Mouse (Mus musculus) skeletal muscle tissue, adult 2 months (tissue): ENCODE measurements around the gene Golgb1.
"Not testable (repeated sequence)": the region's sequence is repeated elsewhere in the genome, so short reads cannot be mapped to it uniquely, and the experiment has no call there.

ENCODE experiments used
- DNase-seq: peaks from one replicate; pipeline ENCODE4 v3.0.0-alpha.2; 2012; ENCODE audit warnings: low read depth, low spot score

The Golgb1 gene

DNA sequence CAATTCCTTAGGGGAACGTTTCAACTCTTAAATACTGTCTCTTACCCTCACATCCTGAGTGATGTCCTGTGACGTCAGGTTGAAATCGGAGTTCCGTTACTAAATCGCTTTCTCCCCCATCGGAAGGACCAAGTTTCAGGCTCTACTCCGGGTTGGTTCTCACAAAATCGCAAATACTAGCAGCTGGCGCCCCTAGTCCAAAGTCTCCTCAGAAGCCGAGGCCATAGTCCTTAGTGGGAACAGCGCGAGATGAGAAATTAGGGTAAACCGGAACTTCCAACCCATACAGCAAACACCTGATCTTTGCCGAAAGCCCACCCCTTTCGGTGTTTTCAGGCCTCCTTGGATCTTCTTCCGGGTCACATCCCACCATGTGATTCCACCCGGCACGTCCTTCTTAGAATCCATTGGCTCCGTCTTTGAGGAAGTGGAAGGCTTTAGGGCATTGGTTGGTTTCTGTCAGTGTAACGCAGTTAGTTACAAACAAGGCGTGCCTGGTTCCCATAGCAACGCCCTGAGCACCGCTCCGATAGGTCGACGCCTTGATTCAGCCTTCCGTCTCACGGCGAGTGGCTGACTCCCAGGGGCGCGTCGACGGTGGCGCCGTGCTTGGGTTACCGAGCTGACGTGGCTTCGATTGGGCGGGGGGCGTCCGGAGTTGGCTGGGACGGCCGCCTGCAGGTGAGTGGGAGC is at the start of gene Golgb1, which contains the start of gene Eaf2:
TSS of gene Golgb1 (plus strand) at position 558 of the 693 bp plus-strand sequence.
TSS of gene Eaf2 (minus strand) at position 421 of the 693 bp plus-strand sequence.
- DNase-seq = peak; percentile 100

GRCm38 (mm10) chr16:36827611-36828053 is 47.3 kb upstream of the Golgb1 start:
- DNase-seq = no peak

DNA sequence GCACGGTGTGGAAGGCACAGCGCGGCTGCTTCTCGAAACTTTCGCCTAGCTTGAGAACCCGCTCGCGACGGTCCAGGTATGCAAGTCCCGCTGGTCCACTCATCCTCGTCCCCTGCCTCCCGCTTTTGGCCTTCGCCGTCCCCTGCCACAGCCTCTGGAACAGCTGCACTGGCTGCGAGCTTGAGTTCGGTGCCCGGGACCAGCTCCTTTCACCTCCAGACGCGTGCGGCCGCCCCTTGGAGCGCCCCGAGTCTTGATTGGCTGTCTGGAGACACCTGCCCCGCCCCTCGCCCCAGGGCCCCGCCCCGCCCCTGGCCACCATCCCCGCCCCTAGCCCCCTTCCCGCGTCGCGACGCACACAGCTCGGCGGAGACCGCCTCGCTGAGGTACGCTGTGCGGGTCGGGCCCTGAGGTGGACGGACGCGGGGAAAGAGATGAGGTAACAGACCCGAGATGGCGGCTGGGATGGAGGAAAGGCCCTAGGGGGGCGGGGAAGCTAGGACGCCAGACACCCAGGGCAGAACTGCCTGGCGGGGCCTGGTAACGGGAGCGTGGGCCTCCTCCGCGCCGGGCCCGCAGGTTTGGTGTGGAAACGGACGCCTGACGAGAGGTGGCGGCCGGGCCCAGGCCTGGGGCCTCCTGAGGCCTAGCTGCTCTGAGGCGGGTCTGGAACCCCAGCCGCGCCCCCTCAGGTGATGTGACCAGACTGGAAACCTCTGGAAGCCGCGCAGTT is 46.7 kb upstream of the Golgb1 start, which contains the start of gene Iqcb1:
TSS of gene Iqcb1 (plus strand) at position 332 of the 733 bp plus-strand sequence.
- peak; percentile 50 for DNase-seq

- no peak for DNase-seq
Measured at GRCm38 (mm10) chr16:36828820-36829219, 46.1 kb upstream of the Golgb1 start.

- not testable (repeated sequence) for DNase-seq
Measured at GRCm38 (mm10) chr16:36846894-36847293, 28.0 kb upstream of the Golgb1 start.

GRCm38 (mm10) chr16:36851202-36851601 is 23.7 kb upstream of the Golgb1 start:
- DNase-seq = no peak

GRCm38 (mm10) chr16:36863585-36863984 is 11.4 kb upstream of the Golgb1 start:
- DNase-seq = no peak

GRCm38 (mm10) chr16:36869442-36869841 is 5.5 kb upstream of the Golgb1 start:
- DNase-seq = no peak

- peak; percentile 35 for DNase-seq
Measured at GRCm38 (mm10) chr16:36875276-36875851, 424 bp downstream of the Golgb1 start.

DNA sequence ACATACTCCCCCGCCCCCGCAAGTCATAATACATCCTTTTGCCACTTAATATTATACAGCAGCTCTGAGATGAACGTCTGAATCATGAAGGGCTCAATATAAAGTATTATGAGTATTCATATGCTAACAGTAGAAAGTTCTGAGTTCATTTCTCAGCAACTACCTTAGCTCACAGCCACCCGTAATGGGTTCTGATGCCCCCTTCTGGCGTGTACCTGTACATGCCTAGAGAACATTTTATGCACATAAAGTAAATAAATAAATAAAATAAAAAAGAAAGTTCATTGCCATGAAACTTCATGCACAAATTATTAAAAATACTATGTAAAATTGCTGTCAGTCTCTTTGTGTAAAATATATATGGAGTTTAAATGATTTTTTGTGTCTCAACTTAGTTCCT is 2.4 kb downstream of the Golgb1 start:
- DNase-seq = no peak

DNA sequence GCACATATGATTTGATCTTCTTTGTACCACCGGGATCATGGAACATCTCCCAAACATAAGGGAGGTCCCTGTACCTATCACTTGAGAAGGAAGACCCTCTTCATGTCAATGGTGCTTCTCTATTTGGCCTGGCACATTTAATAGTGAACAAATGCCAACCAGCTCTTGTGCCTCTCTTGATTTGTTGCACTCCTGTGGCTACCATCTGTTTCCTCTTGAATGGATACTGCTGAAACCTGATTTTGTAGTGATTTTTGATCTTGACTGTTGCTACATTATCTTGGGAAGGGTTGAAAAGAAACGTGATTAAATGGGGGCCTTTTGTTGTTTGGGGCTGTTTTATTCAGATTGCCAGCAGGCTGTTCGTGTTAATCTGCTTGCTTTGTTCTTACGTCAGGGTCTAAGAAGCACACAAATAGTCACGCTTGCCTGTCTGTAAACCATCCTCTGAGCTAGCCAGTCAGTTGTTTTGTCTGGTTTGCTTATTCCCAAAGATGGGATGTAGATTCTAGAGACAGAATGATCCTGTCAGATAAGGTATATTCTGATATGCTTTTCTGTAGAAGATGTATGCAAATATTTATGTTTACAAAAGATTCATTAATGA is 7.9 kb downstream of the Golgb1 start:
- no peak for DNase-seq

GRCm38 (mm10) chr16:36884881-36885280 is 9.9 kb downstream of the Golgb1 start:
- DNase-seq = no peak

- DNase-seq = no peak
Measured at GRCm38 (mm10) chr16:36885912-36886311, 11.0 kb downstream of the Golgb1 start.

DNA sequence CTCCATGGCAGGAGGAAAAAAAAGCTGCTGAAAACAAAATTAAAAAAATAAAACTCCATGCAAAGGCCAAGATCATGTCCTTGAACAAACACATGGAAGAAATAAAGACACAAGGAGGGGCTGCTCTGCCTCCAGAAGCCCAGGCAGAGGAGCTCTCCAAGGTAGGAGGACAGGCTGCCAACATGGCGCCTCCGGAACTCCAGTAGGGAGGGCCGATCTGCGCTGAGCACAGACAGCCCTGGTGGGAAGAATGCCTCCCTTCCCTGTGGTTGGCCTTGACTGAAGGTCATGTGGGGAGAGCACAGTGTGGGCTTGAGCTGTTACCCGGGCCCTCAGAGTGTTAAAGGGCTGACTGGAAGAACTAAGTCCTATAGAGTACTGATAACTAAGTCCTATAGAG is 12.6 kb downstream of the Golgb1 start:
- no peak for DNase-seq

DNA sequence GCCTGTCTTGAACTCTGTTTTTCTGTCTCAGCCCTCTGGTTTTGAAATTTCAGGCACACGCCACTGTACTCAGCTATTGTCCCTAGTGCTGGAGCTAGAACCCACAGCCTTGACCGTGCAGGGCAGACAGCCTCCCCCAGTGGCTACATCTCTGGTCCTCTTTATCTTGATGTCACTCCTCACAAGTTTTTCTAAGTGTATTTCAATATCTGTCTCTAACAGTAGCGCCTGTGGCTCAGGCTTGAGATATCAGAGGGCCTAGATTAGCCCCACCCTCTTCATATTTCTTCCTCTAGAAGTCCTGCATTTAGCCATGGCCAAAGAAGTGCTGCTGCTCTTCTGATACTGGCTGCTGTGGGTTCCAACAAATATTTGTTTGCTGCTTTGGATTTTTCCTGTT is 15.6 kb downstream of the Golgb1 start:
- DNase-seq = no peak

GRCm38 (mm10) chr16:36891415-36891814 is 16.5 kb downstream of the Golgb1 start:
- no peak for DNase-seq

DNA sequence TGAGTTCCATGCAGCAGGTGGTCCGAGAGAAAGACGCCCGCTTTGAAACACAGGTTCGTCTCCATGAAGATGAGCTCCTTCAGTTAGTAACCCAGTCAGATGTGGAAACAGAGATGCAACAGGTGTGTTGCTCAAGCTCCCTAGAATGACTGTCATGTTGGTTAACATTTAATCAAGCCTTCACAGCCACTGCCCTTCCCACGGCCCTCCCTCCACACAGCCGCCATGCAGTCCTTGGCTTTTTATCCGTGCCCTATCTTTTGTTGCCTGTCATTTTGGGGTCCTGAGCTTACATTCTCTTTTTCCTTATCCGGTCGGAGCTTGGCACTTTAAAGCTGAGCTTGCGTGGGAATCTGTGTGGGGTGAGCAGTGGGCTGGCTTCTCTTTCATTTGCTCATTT is 18.4 kb downstream of the Golgb1 start:
- DNase-seq = no peak

- DNase-seq = no peak
Measured at GRCm38 (mm10) chr16:36896712-36897111, 21.8 kb downstream of the Golgb1 start.

DNA sequence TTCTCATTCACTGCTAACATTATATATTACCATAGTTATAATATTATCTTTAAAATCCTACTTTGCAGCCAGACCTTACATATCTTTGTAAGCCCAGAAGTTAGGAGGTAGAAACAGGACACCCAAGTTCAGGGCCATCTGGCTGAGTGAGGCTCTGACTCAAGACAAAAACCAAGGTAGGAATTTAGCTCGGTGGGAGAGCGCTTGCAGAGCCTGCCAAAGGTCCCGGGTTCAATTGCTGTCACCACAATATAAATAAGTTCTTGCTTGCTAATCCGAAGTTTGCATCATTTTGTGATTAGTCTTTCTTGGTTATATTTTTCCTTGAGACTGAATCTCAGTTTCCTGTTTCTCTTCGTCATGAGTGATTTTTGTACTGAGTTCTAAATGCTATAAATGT is 28.2 kb downstream of the Golgb1 start:
- no peak for DNase-seq

GRCm38 (mm10) chr16:36911909-36912308 is 37.0 kb downstream of the Golgb1 start:
- DNase-seq = no peak

DNA sequence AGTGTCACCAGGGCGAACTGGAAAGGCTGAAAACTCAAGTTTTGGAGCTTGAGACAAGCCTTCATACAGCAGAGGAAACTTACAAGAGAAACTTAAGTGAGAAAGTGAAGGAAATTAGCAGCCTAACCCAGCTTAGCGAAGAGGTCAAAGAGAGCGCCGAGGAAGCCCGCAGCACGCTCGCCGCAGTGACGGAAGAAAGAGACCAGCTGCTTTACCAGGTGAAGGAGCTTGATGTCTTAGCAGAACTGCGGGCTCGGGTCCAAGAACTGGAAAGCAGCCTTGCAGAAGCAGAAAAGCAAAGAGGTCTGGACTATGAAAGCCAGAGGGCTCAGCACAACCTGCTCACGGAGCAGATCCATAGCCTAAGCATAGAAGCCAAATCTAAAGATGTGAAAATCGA is 37.4 kb downstream of the Golgb1 start:
- DNase-seq = no peak

DNA sequence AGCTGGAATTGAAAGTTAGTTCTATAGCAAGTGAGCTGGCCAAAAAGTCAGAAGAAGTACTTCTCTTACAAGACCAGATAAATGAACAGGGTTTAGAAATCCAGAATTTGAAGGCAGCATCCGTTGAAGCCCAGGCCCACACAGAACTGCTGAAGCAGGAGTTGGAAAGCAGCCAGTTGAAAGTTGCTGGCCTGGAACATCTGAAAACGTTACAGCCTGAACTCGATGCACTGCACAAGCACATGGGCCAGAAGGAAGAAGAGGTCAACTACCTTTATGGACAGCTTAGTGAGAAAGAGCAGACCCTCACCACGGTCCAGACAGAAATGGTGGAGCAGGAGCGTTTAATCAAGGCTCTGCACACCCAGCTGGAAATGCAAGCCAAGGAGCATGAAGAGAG is 39.3 kb downstream of the Golgb1 start:
- DNase-seq = no peak
